Mouse (Mus musculus): ENCODE results near the gene Agpat3.

DNA sequence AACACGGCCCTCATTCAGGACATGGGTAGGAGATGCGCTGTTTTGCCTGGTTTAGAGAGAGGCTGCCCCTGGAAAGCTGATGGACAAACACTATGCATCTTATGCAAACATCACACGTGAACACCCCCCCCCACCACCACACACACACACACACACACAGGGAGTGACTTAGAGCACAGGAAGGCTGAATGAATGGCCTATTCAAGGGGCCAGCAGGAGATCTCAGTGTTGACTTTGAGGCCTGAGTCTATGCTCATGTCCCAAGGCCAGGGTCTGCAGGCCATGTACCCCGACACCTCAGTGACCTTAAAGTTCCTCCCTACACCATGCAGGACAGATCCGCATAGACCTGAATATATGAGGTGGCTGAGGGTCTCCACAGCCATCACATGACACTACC, 64.2 kb downstream of the Agpat3 start:
- TF ChIP-seq ZC3H11A (IDR thresholded peaks at IDR 0.05; ENCODE audit: borderline replicate concordance, low read depth, low read length) (no peak), HCFC1 (IDR thresholded peaks at IDR 0.05; ENCODE audit: borderline replicate concordance, insufficient read depth, low read length) (no peak), ZNF384 (IDR thresholded peaks at IDR 0.05; ENCODE audit: low read depth, low read length) (no peak), CHD2 (IDR thresholded peaks at IDR 0.05; ENCODE audit: low read depth, low read length) (no peak)
